Mouse (Mus musculus) heart, embryonic 10.5 days (tissue): ENCODE data around the gene Dclre1b. TPM values are rescaled to one million over a fixed set of nuclear protein-coding genes. Genes with fewer than 3 reads are reported as not detected.
"Not testable (repeated sequence)": the region's sequence is repeated elsewhere in the genome, so short reads cannot be mapped to it uniquely, and the experiment has no call there.

Source experiments
- DNase-seq: peaks from one replicate; pipeline ENCODE4 v3.0.0-alpha.2; 2017; ENCODE audit warnings: low spot score
- H3K27ac ChIP-seq: fragments of 300-500 bp; sonication (generic); 2 replicates; pipeline ENCODE4 v1.5.1; 2016; ENCODE audit warnings: mild to moderate bottlenecking
- H3K27me3 ChIP-seq: fragments of 300-500 bp; sonication (generic); 2 replicates; pipeline ENCODE4 v1.6.1; 2016; ENCODE audit warnings: mild to moderate bottlenecking; ENCODE audit not compliant: poor library complexity, insufficient read depth, severe bottlenecking
- H3K36me3 ChIP-seq: fragments of 300-500 bp; sonication (generic); 2 replicates; pipeline ENCODE4 v1.6.1; 2016; ENCODE audit warnings: mild to moderate bottlenecking, moderate library complexity
- H3K4me1 ChIP-seq: fragments of 300-500 bp; sonication (generic); 2 replicates; pipeline ENCODE4 v1.6.1; 2016; ENCODE audit warnings: mild to moderate bottlenecking
- H3K4me3 ChIP-seq: fragments of 300-500 bp; sonication (generic); 2 replicates; pipeline ENCODE4 v1.5.1; 2016; ENCODE audit warnings: mild to moderate bottlenecking, moderate library complexity
- H3K9me3 ChIP-seq: fragments of 300-500 bp; sonication (generic); 2 replicates; pipeline ENCODE4 v1.6.1; 2016; ENCODE audit warnings: mild to moderate bottlenecking, moderate library complexity
- WGBS: fragments of 180-500 bp; shearing (Covaris S2); methylation state at CpG from one replicate; pipeline ENCODE4 v1.1.7; 2016; 5-methylcytosine and 5-hydroxymethylcytosine counted together
- polyA plus RNA-seq: library from polyadenylated mRNA; unstranded; fragments of >200 nt; fragmentation: Nextera tagmentation; extraction: Ambion mirVana; gene quantifications from 2 replicates; pipeline ENCODE4 v1.2.1, GENCODE M21; 2016

Gene Dclre1b
- polyA plus RNA-seq, 1 experiment from 2014 or later = 25.7 TPM

- WGBS = 52% methylated on average over 2 of the region's 2 CpGs
- peaks cover 9% of the 10 kb centered on the region for H3K4me1 ChIP-seq
- H3K27ac ChIP-seq = peak overlapping the region; percentile 23; the same call in 1 of the 2 replicates
- no peaks in the 10 kb centered on the region for H3K9me3 ChIP-seq
- DNase-seq = peak; percentile 80
- no peaks in the 10 kb centered on the region for H3K27me3 ChIP-seq
- H3K36me3 ChIP-seq = peaks cover 26% of the 10 kb centered on the region
- no peak overlapping the region for H3K4me3 ChIP-seq
Observed at GRCm38 (mm10) chr3:103799507-103799906, 9.7 kb downstream of the Dclre1b start.

GRCm38 (mm10) chr3:103796389-103796788 lies 12.9 kb downstream of the Dclre1b start:
- H3K4me3 ChIP-seq = no peak overlapping the region
- H3K4me1 ChIP-seq = peaks cover 5% of the 10 kb centered on the region; the same call in 1 of the 2 replicates
- no peaks in the 10 kb centered on the region for H3K27me3 ChIP-seq
- no peak for DNase-seq
- 55% methylated on average over 2 of the region's 2 CpGs for WGBS
- H3K36me3 ChIP-seq = 0 out of 2 replicates have a peak, but pooled peaks cover 3% of the 10 kb centered on the region
- H3K9me3 ChIP-seq = no peaks in the 10 kb centered on the region
- no peak overlapping the region for H3K27ac ChIP-seq

GRCm38 (mm10) chr3:103792566-103792965 lies 16.7 kb downstream of the Dclre1b start:
- H3K27ac ChIP-seq = peak overlapping the region; percentile 38; the same call in 1 of the 2 replicates
- no peaks in the 10 kb centered on the region for H3K27me3 ChIP-seq
- DNase-seq = no peak
- H3K4me1 ChIP-seq = peaks cover 8% of the 10 kb centered on the region
- 73% methylated on average over 1 of the region's 1 CpGs for WGBS
- H3K4me3 ChIP-seq = no peak overlapping the region
- H3K9me3 ChIP-seq = no peaks in the 10 kb centered on the region
- no peaks in the 10 kb centered on the region for H3K36me3 ChIP-seq

GRCm38 (mm10) chr3:103792111-103792406 lies 17.2 kb downstream of the Dclre1b start:
- WGBS = 74% methylated on average over 5 of the region's 5 CpGs
- H3K4me3 ChIP-seq = peak overlapping the region; percentile 99
- peak overlapping the region; percentile 99 for H3K27ac ChIP-seq
- not testable (repeated sequence) for H3K27me3 ChIP-seq, H3K9me3 ChIP-seq, H3K4me1 ChIP-seq, DNase-seq, H3K36me3 ChIP-seq

- WGBS = 10% methylated on average over 49 of the region's 49 CpGs
- DNase-seq = peak; percentile 97
- Histone ChIP-seq H3K4me3 (peak within 1 kb of the TSS; percentile 99), H3K36me3 (no peaks in the 10 kb centered on the region), H3K9me3 (no peaks in the 10 kb centered on the region), H3K4me1 (peaks cover 8% of the 10 kb centered on the region), H3K27ac (peak within 1 kb of the TSS; percentile 99), H3K27me3 (no peaks in the 10 kb centered on the region)
Observed at GRCm38 (mm10) chr3:103791230-103792110, 17.8 kb downstream of the Dclre1b start, which contains the start of gene Hipk1. Gene Hipk1 (minus strand): TSS chr3:103791563.

- Histone ChIP-seq H3K27me3 (no peaks in the 10 kb centered on the region), H3K9me3 (no peaks in the 10 kb centered on the region), H3K4me1 (peaks cover 12% of the 10 kb centered on the region), H3K36me3 (no peaks in the 10 kb centered on the region), H3K4me3 (peak overlapping the region; percentile 99), H3K27ac (peak overlapping the region; percentile 99)
- under 1% methylated on average over 56 of the region's 61 CpGs for WGBS
- peak; percentile 79 for DNase-seq
Observed at GRCm38 (mm10) chr3:103790346-103791145, 18.7 kb downstream of the Dclre1b start.

- Histone ChIP-seq H3K4me1 (peaks cover 16% of the 10 kb centered on the region), H3K36me3 (no peaks in the 10 kb centered on the region), H3K27me3 (no peaks in the 10 kb centered on the region), H3K27ac (peak overlapping the region; percentile 99), H3K9me3 (no peaks in the 10 kb centered on the region), H3K4me3 (peak overlapping the region; percentile 99)
- peak; percentile 82 for DNase-seq
- WGBS = under 1% methylated on average over 14 of the region's 14 CpGs
Observed at GRCm38 (mm10) chr3:103789891-103790345, 19.3 kb downstream of the Dclre1b start.

GRCm38 (mm10) chr3:103789096-103789495 lies 20.1 kb downstream of the Dclre1b start:
- H3K27ac ChIP-seq = no peak overlapping the region
- H3K4me3 ChIP-seq = peak overlapping the region; percentile 99
- DNase-seq = no peak
- no peaks in the 10 kb centered on the region for H3K36me3 ChIP-seq
- H3K27me3 ChIP-seq = no peaks in the 10 kb centered on the region
- WGBS = 81% methylated on average over 7 of the region's 7 CpGs
- peaks cover 17% of the 10 kb centered on the region for H3K4me1 ChIP-seq
- no peaks in the 10 kb centered on the region for H3K9me3 ChIP-seq

GRCm38 (mm10) chr3:103787225-103787624 lies 22.0 kb downstream of the Dclre1b start:
- WGBS = 73% methylated on average over 7 of the region's 7 CpGs
- Histone ChIP-seq H3K27ac (no peak overlapping the region), H3K4me1 (peaks cover 24% of the 10 kb centered on the region), H3K36me3 (no peaks in the 10 kb centered on the region), H3K27me3 (no peaks in the 10 kb centered on the region), H3K4me3 (no peak overlapping the region), H3K9me3 (no peaks in the 10 kb centered on the region)
- DNase-seq = no peak

- 86% methylated on average over 4 of the region's 4 CpGs for WGBS
Observed at GRCm38 (mm10) chr3:103782844-103783609, 26.2 kb downstream of the Dclre1b start.

GRCm38 (mm10) chr3:103780777-103781176 lies 28.5 kb downstream of the Dclre1b start:
- 74% methylated on average over 5 of the region's 5 CpGs for WGBS
- no peaks in the 10 kb centered on the region for H3K9me3 ChIP-seq
- DNase-seq = no peak
- no peaks in the 10 kb centered on the region for H3K27me3 ChIP-seq
- peaks cover 15% of the 10 kb centered on the region for H3K36me3 ChIP-seq
- H3K4me1 ChIP-seq = peaks cover 21% of the 10 kb centered on the region
- no peak overlapping the region for H3K4me3 ChIP-seq
- no peak overlapping the region for H3K27ac ChIP-seq

More at GRCm38 (mm10) chr3:103782844-103783609, 26.2 kb downstream of the Dclre1b start:
- H3K27ac ChIP-seq = no peak overlapping the region
- H3K4me1 ChIP-seq = peaks cover 22% of the 10 kb centered on the region
- no peak for DNase-seq
- H3K9me3 ChIP-seq = no peaks in the 10 kb centered on the region
- no peak overlapping the region for H3K4me3 ChIP-seq
- H3K27me3 ChIP-seq = no peaks in the 10 kb centered on the region
- H3K36me3 ChIP-seq = peaks cover 1% of the 10 kb centered on the region

- peaks cover 16% of the 10 kb centered on the region for H3K4me1 ChIP-seq
Observed at GRCm38 (mm10) chr3:103780271-103780670, 29.0 kb downstream of the Dclre1b start.

More at GRCm38 (mm10) chr3:103780271-103780670, 29.0 kb downstream of the Dclre1b start:
- H3K4me3 ChIP-seq = no peak overlapping the region
- no peaks in the 10 kb centered on the region for H3K9me3 ChIP-seq
- H3K27me3 ChIP-seq = no peaks in the 10 kb centered on the region
- WGBS = 83% methylated on average over 3 of the region's 3 CpGs
- peaks cover 18% of the 10 kb centered on the region for H3K36me3 ChIP-seq
- no peak overlapping the region for H3K27ac ChIP-seq
- DNase-seq = no peak
